Mouse (Mus musculus) leukemia stem cell, adult 10-12 weeks (primary cell): Measurements from ENCODE around the gene Lipo2. TPM values are rescaled to one million over a fixed set of nuclear protein-coding genes. Genes with fewer than 3 reads are reported as not detected.

Experiments used
- polyA plus RNA-seq: library from polyadenylated mRNA; stranded (reverse); fragments of >175 nt; gene quantifications from 2 replicates; pipeline ENCODE4 v1.2.3, GENCODE M21; 2012; ENCODE audit warnings: low replicate concordance

Lipo2 gene
- polyA plus RNA-seq, result not detected in 2 replicates

DNA sequence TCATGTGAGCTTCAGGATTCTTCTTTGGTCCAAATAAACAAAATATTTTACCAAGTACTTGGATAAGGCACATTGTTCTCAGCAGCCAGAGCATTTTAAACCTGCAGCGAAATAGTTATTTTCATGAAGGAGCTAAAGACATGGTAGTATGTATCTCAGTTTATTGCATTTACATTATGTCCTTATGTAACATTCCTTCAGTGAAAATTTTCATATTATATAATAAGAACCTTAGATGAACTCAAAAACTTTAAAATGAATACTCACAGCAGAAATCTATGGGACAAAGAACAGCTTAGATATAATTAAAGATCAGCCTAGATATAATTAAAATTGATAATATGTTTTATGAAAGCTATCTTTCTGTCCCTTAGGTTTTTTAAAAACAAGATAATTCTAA lies at the start of gene Lipo2:
Gene Lipo2 (minus strand): TSS at position 101 of the 400 bp plus-strand sequence.

DNA sequence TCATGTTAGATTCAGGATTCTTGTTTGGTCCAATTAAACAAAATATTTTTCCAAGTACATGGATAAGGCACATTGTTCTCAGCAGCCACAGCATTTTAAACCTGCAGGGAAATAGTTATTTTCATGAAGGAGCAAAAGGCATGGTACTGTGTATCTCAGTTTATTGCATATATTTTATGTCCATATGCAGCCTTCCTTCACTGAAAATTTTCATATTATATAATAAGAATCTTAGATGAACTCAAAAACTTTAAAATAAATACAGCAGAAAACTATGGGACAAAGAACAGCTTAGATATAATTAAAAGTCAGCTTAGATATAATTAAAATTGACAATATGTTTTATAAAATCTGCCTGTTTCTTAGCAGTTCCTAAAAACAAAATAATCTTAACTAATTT lies 36.2 kb upstream of the Lipo2 start, which contains the start of gene Lipo1:
Gene Lipo1 (minus strand): TSS at position 101 of the 400 bp plus-strand sequence.

DNA sequence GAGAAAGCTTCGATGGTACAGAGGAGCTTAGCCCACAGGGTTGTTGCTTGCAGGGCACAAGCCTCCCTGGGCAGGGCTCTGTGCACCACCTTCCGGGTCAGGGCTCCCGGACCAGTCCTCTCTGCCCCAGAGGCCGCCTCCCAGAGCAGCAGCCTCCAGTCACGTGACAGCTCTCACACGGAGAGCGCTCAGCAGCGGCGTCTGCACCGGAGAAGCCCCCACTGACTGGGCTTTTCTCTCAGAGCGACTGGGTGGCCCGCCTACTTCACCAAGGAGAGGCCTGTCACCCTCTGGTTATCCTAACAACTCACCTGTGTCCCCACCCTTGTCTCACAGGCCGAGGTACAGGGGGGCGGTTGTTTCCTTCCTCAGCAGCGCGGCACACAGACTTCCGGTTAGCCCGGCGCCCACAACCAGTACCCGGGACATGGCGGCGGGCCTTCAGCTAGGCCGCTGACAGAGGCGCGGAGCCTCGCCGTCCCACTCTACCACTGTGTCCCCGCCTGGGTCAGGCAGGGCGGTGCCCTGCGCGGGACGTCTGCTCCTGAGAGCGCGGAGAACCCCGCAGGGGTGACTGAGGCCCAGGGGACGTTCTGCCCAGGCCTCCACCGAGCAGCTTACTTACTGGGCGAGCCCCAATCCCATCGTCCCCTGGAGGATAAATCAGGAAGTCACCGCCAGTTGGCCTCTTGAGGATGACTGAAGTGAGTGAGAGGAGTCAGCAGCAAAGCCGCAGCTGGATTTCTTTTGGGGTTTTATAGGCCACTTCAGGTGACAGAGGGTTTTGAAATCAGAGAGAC lies 10.3 kb upstream of the Lipo2 start, which contains the start of gene Lipo3:
Gene Lipo3 (minus strand): TSS at position 665 of the 800 bp plus-strand sequence.

Other genes starting within 250 kb of the Lipo2 start
- not detected in 2 replicates for gene Lipo4, start 233.6 kb downstream of the Lipo2 start, polyA plus RNA-seq
- not detected in 2 replicates for gene Gm8978, start 126.1 kb downstream of the Lipo2 start, polyA plus RNA-seq
- gene Lipo3, start 10.6 kb upstream of the Lipo2 start, polyA plus RNA-seq, result 1.2 and 1.5 TPM in 2 replicates
- not detected in 2 replicates for gene Lipo1, start 36.1 kb upstream of the Lipo2 start, polyA plus RNA-seq
- not detected in 2 replicates for gene Lipf, start 209.8 kb upstream of the Lipo2 start, polyA plus RNA-seq